Mouse (Mus musculus) right cerebral cortex, adult 2 months (tissue): ENCODE data around the gene Nnat.

Experiments
- DNase-seq, 2 experiments: peaks; one replicate each; pipeline ENCODE4 v3.0.0; 2021 to 2022; ENCODE audit warnings: low spot score in 2 of 2

The Nnat gene

GRCm38 (mm10) chr2:157559858-157560257, at the start of gene Nnat:
Gene Nnat (plus strand): TSS chr2:157560078.
- DNase-seq = peak; percentile 49 to 52

GRCm38 (mm10) chr2:157512859-157513258, 47.0 kb upstream of the Nnat start:
- peak; percentile 48 to 51 for DNase-seq

GRCm38 (mm10) chr2:157513737-157514208, 46.1 kb upstream of the Nnat start:
- DNase-seq = no peak

GRCm38 (mm10) chr2:157514353-157514752, 45.5 kb upstream of the Nnat start:
- no peak for DNase-seq

GRCm38 (mm10) chr2:157517526-157517925, 42.4 kb upstream of the Nnat start:
- DNase-seq = no peak

GRCm38 (mm10) chr2:157518451-157518850, 41.4 kb upstream of the Nnat start:
- no peak for DNase-seq

GRCm38 (mm10) chr2:157519452-157519851, 40.4 kb upstream of the Nnat start:
- no peak for DNase-seq

GRCm38 (mm10) chr2:157520496-157520895, 39.4 kb upstream of the Nnat start:
- DNase-seq = peak; percentile 45 to 51

- no peak for DNase-seq
Observed at GRCm38 (mm10) chr2:157522556-157522955, 37.3 kb upstream of the Nnat start.

- DNase-seq = no peak
Observed at GRCm38 (mm10) chr2:157530056-157530955, 29.6 kb upstream of the Nnat start.

- DNase-seq = no peak
Observed at GRCm38 (mm10) chr2:157531681-157532426, 28.0 kb upstream of the Nnat start.

- DNase-seq = no peak
Observed at GRCm38 (mm10) chr2:157534163-157534562, 25.7 kb upstream of the Nnat start.

- DNase-seq = no peak
Observed at GRCm38 (mm10) chr2:157536476-157537081, 23.3 kb upstream of the Nnat start.

GRCm38 (mm10) chr2:157537118-157537517, 22.8 kb upstream of the Nnat start:
- DNase-seq = peak; percentile 33 to 54

GRCm38 (mm10) chr2:157540073-157540952, 19.6 kb upstream of the Nnat start:
- DNase-seq = peak; percentile 60 to 64

GRCm38 (mm10) chr2:157540953-157541569, 18.8 kb upstream of the Nnat start:
- no peak for DNase-seq

GRCm38 (mm10) chr2:157541631-157542030, 18.2 kb upstream of the Nnat start:
- DNase-seq = no peak

GRCm38 (mm10) chr2:157542415-157542814, 17.5 kb upstream of the Nnat start:
- DNase-seq = no peak

- no peak for DNase-seq
Observed at GRCm38 (mm10) chr2:157544333-157544888, 15.5 kb upstream of the Nnat start.

GRCm38 (mm10) chr2:157546686-157547085, 13.2 kb upstream of the Nnat start:
- DNase-seq = no peak
